Mouse (Mus musculus) heart, embryonic 16.5 days (tissue): ENCODE data around the gene Gm614. TPM values are rescaled to one million over a fixed set of nuclear protein-coding genes. Genes with fewer than 3 reads are reported as not detected.

Experiments
- ATAC-seq: fragments of 200-750 bp; cut with Nextera tagmentation; replicated peaks from 2 replicates; pipeline ENCODE4 v1.8.0; 2017; ENCODE audit warnings: moderate number of reproducible peaks; ENCODE audit not compliant: insufficient read depth, low FRiP score; ENCODE audit errors: extremely low read depth
- H3K27ac ChIP-seq: fragments of 300-500 bp; sonication (generic); 2 replicates; pipeline ENCODE4 v1.5.1; 2014; ENCODE audit warnings: mild to moderate bottlenecking, low read length, control low read depth, moderate library complexity
- H3K27me3 ChIP-seq: fragments of 300-500 bp; sonication (generic); 2 replicates; pipeline ENCODE4 v1.6.1; 2014; ENCODE audit warnings: low read length, mixed read lengths; ENCODE audit not compliant: control insufficient read depth, insufficient read depth
- H3K36me3 ChIP-seq: fragments of 300-500 bp; sonication (generic); 2 replicates; pipeline ENCODE4 v1.6.1; 2014; ENCODE audit not compliant: control insufficient read depth, insufficient read depth
- H3K4me1 ChIP-seq: fragments of 300-500 bp; sonication (generic); 2 replicates; pipeline ENCODE4 v1.6.1; 2014; ENCODE audit warnings: low read length, mixed read lengths; ENCODE audit not compliant: control insufficient read depth, insufficient read depth
- H3K4me2 ChIP-seq: fragments of 300-500 bp; sonication (generic); 2 replicates; pipeline ENCODE4 v1.6.1; 2014; ENCODE audit warnings: low read depth, mild to moderate bottlenecking, control low read depth, low read length
- H3K4me3 ChIP-seq: fragments of 300-500 bp; sonication (generic); 2 replicates; pipeline ENCODE4 v1.5.1; 2014; ENCODE audit warnings: mild to moderate bottlenecking, control low read depth, low read length
- H3K9ac ChIP-seq: fragments of 300-500 bp; sonication (generic); 2 replicates; pipeline ENCODE4 v1.6.1; 2014; ENCODE audit warnings: low read length, control low read depth
- H3K9me3 ChIP-seq: fragments of 300-500 bp; sonication (generic); replicated peaks from 2 replicates; pipeline ENCODE4 v1.6.1; 2016; ENCODE audit warnings: low read length; ENCODE audit not compliant: control insufficient read depth
- WGBS: fragments of 180-500 bp; shearing (Covaris S2); extraction: QIAGEN DNeasy Blood & Tissue Kit; methylation state at CpG from one replicate; pipeline ENCODE4 v1.1.7; 2014; 5-methylcytosine and 5-hydroxymethylcytosine counted together
- polyA plus RNA-seq: library from polyadenylated mRNA; unstranded; fragments of >200 nt; fragmentation: Nextera tagmentation; extraction: Ambion mirVana; gene quantifications from 2 replicates; pipeline ENCODE4 v1.2.1, GENCODE M21; 2015

The Gm614 gene
- polyA plus RNA-seq, 1 experiment from 2014 or later: 0.33 TPM

- peak within 1 kb of the TSS; percentile 39 for H3K4me3 ChIP-seq
- peak within 1 kb of the TSS; percentile 29; the same call in 1 of the 2 replicates for H3K9ac ChIP-seq
- H3K27ac ChIP-seq: peak within 1 kb of the TSS; percentile 31; the same call in 1 of the 2 replicates
- no peaks in the 10 kb centered on the region for H3K36me3 ChIP-seq
- H3K4me2 ChIP-seq: peak within 1 kb of the TSS; percentile 43
- H3K4me1 ChIP-seq: no peaks in the 10 kb centered on the region
- no peaks in the 10 kb centered on the region; the same call in none of the 2 replicates for H3K27me3 ChIP-seq
- ATAC-seq: 0 out of 2 replicates have a peak, but pooled peaks have one; percentile 41
- WGBS: 54% methylated on average over 5 of the region's 5 CpGs
- no peaks in the 10 kb centered on the region for H3K9me3 ChIP-seq
Observed at GRCm38 (mm10) chrX:101268025-101268754, 4.4 kb upstream of the Gm614 start, which contains the start of gene Il2rg. Gene Il2rg, minus strand, starts transcription at chrX:101268255.

DNA sequence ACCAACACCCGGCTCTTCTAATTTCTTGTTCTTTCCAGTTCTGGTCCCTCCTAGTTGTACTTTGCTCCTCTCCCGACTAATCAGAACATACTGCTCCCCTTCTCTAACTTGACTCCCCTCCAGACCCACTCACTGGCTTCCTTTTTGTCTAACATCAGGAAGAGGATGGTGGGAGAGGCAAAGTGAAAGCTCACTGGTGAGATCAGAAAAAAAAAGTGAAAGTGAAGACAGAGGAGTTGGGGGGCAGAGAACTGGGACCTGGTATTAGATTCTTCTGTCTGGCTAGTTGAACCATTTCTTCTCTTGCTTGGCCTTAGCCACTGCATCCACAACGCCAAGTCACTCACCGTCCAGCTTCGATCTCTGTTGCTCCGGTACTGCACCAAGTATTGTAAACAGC lies 2.8 kb upstream of the Gm614 start:
- Histone ChIP-seq H3K9ac (no peak overlapping the region), H3K36me3 (no peaks in the 10 kb centered on the region), H3K4me1 (no peaks in the 10 kb centered on the region), H3K27me3 (no peaks in the 10 kb centered on the region; the same call in none of the 2 replicates), H3K27ac (no peak overlapping the region), H3K4me3 (no peak overlapping the region), H3K9me3 (no peaks in the 10 kb centered on the region), H3K4me2 (peak overlapping the region; percentile 43; the same call in 1 of the 2 replicates)
- 90% methylated on average over 6 of the region's 6 CpGs for WGBS
- no peak for ATAC-seq

DNA sequence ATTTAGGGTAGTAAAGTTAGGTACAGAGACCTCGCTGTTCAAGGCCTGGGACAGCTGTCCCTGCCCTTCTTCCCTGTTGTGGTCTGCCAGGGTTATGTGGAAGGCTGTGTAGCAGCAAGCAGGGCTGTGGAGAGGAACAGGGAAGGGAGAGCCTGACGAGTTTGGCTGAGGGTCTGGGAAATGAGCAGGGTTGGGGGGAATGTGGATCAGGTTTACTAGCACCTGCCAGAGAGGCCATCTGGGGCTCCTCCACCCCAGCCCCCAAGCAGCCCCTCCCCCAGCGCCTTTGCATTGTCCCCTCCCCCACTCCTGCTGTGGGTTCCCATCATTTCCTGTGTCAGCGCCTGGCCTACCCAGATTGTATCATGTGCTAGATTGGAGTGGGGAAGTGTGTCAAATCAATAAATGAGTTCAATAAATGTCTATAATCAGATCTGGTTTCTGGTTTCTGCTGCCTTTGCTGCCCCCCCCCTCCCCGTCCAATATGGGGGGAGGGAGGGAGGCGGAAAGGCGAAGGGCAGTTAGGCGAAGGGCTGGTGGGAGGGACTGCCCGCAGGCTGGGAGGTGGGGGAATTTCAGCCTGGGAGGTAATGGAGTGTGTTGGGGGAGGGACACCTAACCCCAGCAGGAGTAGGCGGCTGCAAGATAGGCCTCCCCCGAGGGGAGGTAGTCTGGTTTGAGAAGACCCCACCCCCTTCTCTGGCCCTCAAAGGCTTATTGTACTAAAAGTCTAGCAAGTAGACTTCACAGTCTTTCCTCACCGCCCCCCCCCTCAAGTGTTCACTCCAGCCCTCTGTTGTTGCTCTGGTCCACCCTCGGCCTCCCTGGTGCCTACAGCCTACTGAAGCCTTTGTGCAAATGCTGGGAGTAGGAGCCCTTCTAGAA lies 3.1 kb downstream of the Gm614 start:
- Histone ChIP-seq H3K27me3 (no peaks in the 10 kb centered on the region; the same call in 1 of the 2 replicates), H3K4me1 (peaks cover 7% of the 10 kb centered on the region; the same call in 1 of the 2 replicates), H3K9me3 (no peaks in the 10 kb centered on the region), H3K4me2 (0 out of 2 replicates have a peak overlapping the region, but pooled peaks have one; percentile 13), H3K9ac (no peak overlapping the region), H3K27ac (peak overlapping the region; percentile 32), H3K36me3 (no peaks in the 10 kb centered on the region), H3K4me3 (no peak overlapping the region)
- ATAC-seq: peak; percentile 31; the same call in 1 of the 2 replicates
- 20% methylated on average over 11 of the region's 13 CpGs for WGBS

DNA sequence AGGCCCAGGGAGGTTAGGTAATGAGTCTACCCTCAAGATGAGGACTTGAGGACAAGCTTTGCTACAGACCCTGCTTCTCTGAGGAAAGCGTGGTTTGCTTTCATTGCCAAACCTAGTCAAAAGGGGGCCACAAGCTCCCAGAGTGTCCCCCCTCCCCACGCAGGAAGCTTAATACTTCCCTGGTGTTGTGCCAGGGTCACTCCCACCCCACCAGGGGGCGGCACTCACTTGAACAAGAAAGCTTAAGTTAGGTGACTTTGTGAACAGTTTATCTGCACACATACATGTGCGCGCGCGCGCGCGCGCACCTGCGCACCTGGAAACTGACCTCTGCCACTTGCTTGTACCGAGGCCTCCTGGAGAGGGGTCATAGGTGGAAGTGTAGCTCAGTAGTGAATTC lies 7.2 kb downstream of the Gm614 start:
- H3K27ac ChIP-seq: no peak overlapping the region
- no peak overlapping the region for H3K4me2 ChIP-seq
- no peaks in the 10 kb centered on the region for H3K9me3 ChIP-seq
- H3K4me1 ChIP-seq: peaks cover 10% of the 10 kb centered on the region
- no peak overlapping the region for H3K4me3 ChIP-seq
- no peaks in the 10 kb centered on the region for H3K27me3 ChIP-seq
- no peak for ATAC-seq
- 80% methylated on average over 13 of the region's 13 CpGs for WGBS
- no peaks in the 10 kb centered on the region for H3K36me3 ChIP-seq
- no peak overlapping the region for H3K9ac ChIP-seq

- peaks cover 3% of the 10 kb centered on the region; the same call in 1 of the 2 replicates for H3K4me1 ChIP-seq
- H3K27ac ChIP-seq: peak overlapping the region; percentile 75
- H3K36me3 ChIP-seq: no peaks in the 10 kb centered on the region
- peak overlapping the region; percentile 61 for H3K4me3 ChIP-seq
- peak overlapping the region; percentile 76 for H3K9ac ChIP-seq
- no peak for ATAC-seq
- WGBS: 15% methylated on average over 24 of the region's 26 CpGs
- H3K27me3 ChIP-seq: no peaks in the 10 kb centered on the region
- H3K4me2 ChIP-seq: peak overlapping the region; percentile 68
- no peaks in the 10 kb centered on the region for H3K9me3 ChIP-seq
Observed at GRCm38 (mm10) chrX:101254740-101255139, 9.1 kb downstream of the Gm614 start.

DNA sequence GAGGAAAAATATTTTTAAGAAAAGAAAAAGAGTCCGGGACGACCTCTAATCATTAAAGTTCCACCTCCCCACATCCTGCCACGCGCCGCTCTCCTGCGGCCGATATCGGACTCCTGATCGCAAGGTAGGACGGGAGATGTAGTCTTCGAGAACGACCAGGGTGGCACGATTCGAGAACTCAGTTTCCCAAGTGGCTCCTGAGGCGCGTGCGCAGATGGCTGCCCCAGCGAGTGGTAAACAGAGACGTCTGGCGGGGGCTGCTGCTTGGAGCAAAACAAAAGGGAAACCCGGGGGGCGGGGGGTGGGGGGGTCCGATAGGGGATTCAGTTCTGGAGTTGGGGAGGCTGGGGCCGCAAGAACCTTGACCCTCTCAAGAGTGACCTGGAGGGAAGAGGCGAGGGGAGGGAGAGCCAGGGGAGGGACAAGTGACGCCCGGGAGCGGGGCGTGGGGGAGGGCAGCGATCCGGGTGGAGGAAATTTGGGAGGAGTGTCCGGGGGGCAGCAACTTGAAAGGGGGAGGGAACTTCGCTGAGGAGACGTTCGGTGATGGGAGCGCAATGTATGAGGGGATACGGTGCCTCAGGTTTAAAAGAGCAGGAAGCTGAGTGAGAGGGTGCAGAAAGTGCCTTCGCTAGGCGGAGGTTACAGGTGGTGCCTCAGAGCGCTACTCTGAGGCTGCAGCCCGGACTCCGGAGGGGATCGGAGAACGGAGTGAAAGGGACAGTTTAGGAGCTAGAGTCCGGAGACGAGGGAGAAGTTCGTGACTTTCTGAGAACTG lies 9.7 kb downstream of the Gm614 start, which contains the start of gene Foxo4:
TSS of gene Foxo4 (plus strand) at position 577 of the 778 bp plus-strand sequence.
- H3K9ac ChIP-seq: peak within 1 kb of the TSS; percentile 76
- no peaks in the 10 kb centered on the region for H3K36me3 ChIP-seq
- peak; percentile 89 for ATAC-seq
- H3K9me3 ChIP-seq: no peaks in the 10 kb centered on the region
- no peaks in the 10 kb centered on the region for H3K27me3 ChIP-seq
- peaks cover 3% of the 10 kb centered on the region; the same call in 1 of the 2 replicates for H3K4me1 ChIP-seq
- 14% methylated on average over 47 of the region's 47 CpGs for WGBS
- H3K4me2 ChIP-seq: peak within 1 kb of the TSS; percentile 68
- H3K4me3 ChIP-seq: peak within 1 kb of the TSS; percentile 61
- peak within 1 kb of the TSS; percentile 75 for H3K27ac ChIP-seq

- H3K27me3 ChIP-seq: no peaks in the 10 kb centered on the region
- no peaks in the 10 kb centered on the region for H3K9me3 ChIP-seq
- no peak for ATAC-seq
- no peak overlapping the region for H3K9ac ChIP-seq
- H3K36me3 ChIP-seq: no peaks in the 10 kb centered on the region
- no peaks in the 10 kb centered on the region for H3K4me1 ChIP-seq
- WGBS: 25% methylated on average over 1 of the region's 1 CpGs
- H3K4me2 ChIP-seq: no peak overlapping the region
- H3K27ac ChIP-seq: no peak overlapping the region
- H3K4me3 ChIP-seq: no peak overlapping the region
Observed at GRCm38 (mm10) chrX:101245011-101245410, 18.8 kb downstream of the Gm614 start.

GRCm38 (mm10) chrX:101222796-101223162 lies 41.0 kb downstream of the Gm614 start:
- H3K4me3 ChIP-seq: peak overlapping the region; percentile 70
- H3K27ac ChIP-seq: peak overlapping the region; percentile 62
- H3K9me3 ChIP-seq: no peaks in the 10 kb centered on the region
- no peaks in the 10 kb centered on the region for H3K36me3 ChIP-seq
- peak overlapping the region; percentile 66 for H3K9ac ChIP-seq
- ATAC-seq: no peak
- WGBS: 26% methylated on average over 7 of the region's 7 CpGs
- H3K4me2 ChIP-seq: peak overlapping the region; percentile 67
- H3K4me1 ChIP-seq: no peaks in the 10 kb centered on the region; the same call in 1 of the 2 replicates
- no peaks in the 10 kb centered on the region for H3K27me3 ChIP-seq
